Mouse (Mus musculus): ENCODE results near the gene Gm21190. TPM values are rescaled to one million over a fixed set of nuclear protein-coding genes. Genes with fewer than 3 reads are reported as not detected.
"Not testable (repeated sequence)": the region's sequence is repeated elsewhere in the genome, so short reads cannot be mapped to it uniquely, and the experiment has no call there.

Gm21190 gene
- total RNA-seq, 2 experiments from 2014 or later: not detected

GRCm38 (mm10) chr5:15498350-15498749, 30.7 kb downstream of the Gm21190 start:
- not testable (repeated sequence) for ATAC-seq (ENCODE audit: poor library complexity, severe bottlenecking)

- not testable (repeated sequence) for ATAC-seq (ENCODE audit: poor library complexity, severe bottlenecking)
These were observed 38.1 kb downstream of the Gm21190 start for GRCm38 (mm10) chr5:15490934-15491333.

GRCm38 (mm10) chr5:15488743-15489142, 40.3 kb downstream of the Gm21190 start:
- ATAC-seq (ENCODE audit: poor library complexity, severe bottlenecking): no peak

GRCm38 (mm10) chr5:15484616-15485015, 44.4 kb downstream of the Gm21190 start:
- ATAC-seq (ENCODE audit: poor library complexity, severe bottlenecking): not testable (repeated sequence)

GRCm38 (mm10) chr5:15483576-15483975, 45.4 kb downstream of the Gm21190 start:
- not testable (repeated sequence) for ATAC-seq (ENCODE audit: poor library complexity, severe bottlenecking)

GRCm38 (mm10) chr5:15482815-15483214, 46.2 kb downstream of the Gm21190 start:
- not testable (repeated sequence) for ATAC-seq (ENCODE audit: poor library complexity, severe bottlenecking)

GRCm38 (mm10) chr5:15476423-15476822, 52.6 kb downstream of the Gm21190 start, which contains the start of gene Gm21149:
Gene Gm21149 (minus strand): TSS chr5:15476523.
- not testable (repeated sequence) for ATAC-seq (ENCODE audit: poor library complexity, severe bottlenecking)

Other genes with a start within 250 kb of the Gm21190 start
- gene Gm21149, start 52.7 kb downstream of the Gm21190 start, total RNA-seq (2015): not detected in 2 replicates
- not detected in 2 replicates for gene Gm21149, start 52.7 kb downstream of the Gm21190 start, total RNA-seq (2017)
- gene Gm21083, start 48.1 kb upstream of the Gm21190 start, total RNA-seq (2015): not detected in 2 replicates
- not detected in 2 replicates for gene Gm21083, start 48.1 kb upstream of the Gm21190 start, total RNA-seq (2017)
- gene Speer4d, start 89.8 kb upstream of the Gm21190 start, total RNA-seq (2015): not detected in 2 replicates
- not detected in 2 replicates for gene Speer4d, start 89.8 kb upstream of the Gm21190 start, total RNA-seq (2017)
- gene 4930572O03Rik, start 127.8 kb upstream of the Gm21190 start, total RNA-seq (2015): not detected in 2 replicates
- gene 4930572O03Rik, start 127.8 kb upstream of the Gm21190 start, total RNA-seq (2017): not detected in 2 replicates
- not detected in 2 replicates for gene Speer4c, start 185.0 kb upstream of the Gm21190 start, total RNA-seq (2015)
- gene Speer4c, start 185.0 kb upstream of the Gm21190 start, total RNA-seq (2017): not detected in 2 replicates

Data from megakaryocyte, adult 5-6 weeks (primary cell).